Comparison of ENCODE assay signal across 8 mouse cellular contexts in genomic region chr10:11491956-11492355, GRCm38 (mm10).
DNase-seq lines count a peak whose midpoint lies in the region; ATAC-seq and TF ChIP-seq lines count a peak whose summit lies in the region.

No protein-coding gene starts in this region.

- no peaks in the 10 kb centered on the region for H3K4me1 ChIP-seq in forebrain, embryonic 13.5 days
- no peaks in the 10 kb centered on the region for H3K4me1 ChIP-seq in liver, postnatal 0 days (ENCODE audit: insufficient read depth)
- no peaks in the 10 kb centered on the region for H3K4me1 ChIP-seq in neural tube, embryonic 15.5 days
- no peaks in the 10 kb centered on the region for H3K4me1 ChIP-seq in thymus, adult 2 months (replicated peaks; ENCODE audit: control insufficient read depth, insufficient read depth, low read length)

- no peak for TF ChIP-seq POLR2A in thymus, adult 2 months (IDR thresholded peaks at IDR 0.05; ENCODE audit: control insufficient read depth, extremely low read depth, insufficient read depth, low read length, poor library complexity)

- H3K36me3 ChIP-seq in forebrain, embryonic 13.5 days (ENCODE audit: poor library complexity, severe bottlenecking), result no peaks in the 10 kb centered on the region
- no peaks in the 10 kb centered on the region for H3K36me3 ChIP-seq in liver, postnatal 0 days (replicated peaks; ENCODE audit: insufficient read depth, low read length)
- no peaks in the 10 kb centered on the region for H3K36me3 ChIP-seq in neural tube, embryonic 15.5 days
- no peaks in the 10 kb centered on the region for H3K36me3 ChIP-seq in thymus, adult 2 months (ENCODE audit: control insufficient read depth, insufficient read depth, low read length)

- no peak overlapping the region for H3K4me2 ChIP-seq in forebrain, embryonic 13.5 days
- H3K4me2 ChIP-seq in liver, postnatal 0 days (ENCODE audit: low read depth, low read length), result no peak overlapping the region
- no peak overlapping the region for H3K4me2 ChIP-seq in neural tube, embryonic 15.5 days

- peak; percentile 94 for ATAC-seq in forebrain, embryonic 13.5 days
- peak; percentile 100 for ATAC-seq in liver, postnatal 0 days
- peak; percentile 85; the same call in 1 of the 2 replicates for ATAC-seq in neural tube, embryonic 15.5 days (ENCODE audit: low FRiP score)

- DNase-seq in left cerebral cortex, adult 18-20 months (ENCODE audit: low spot score in 2 of 2), result peak; percentile 69 to 85
- DNase-seq in left cerebral cortex, adult 11 months (ENCODE audit: low spot score), result no peak
- DNase-seq in c-Kit-positive CD71-positive TER-119-negative erythroid progenitor cells, embryonic 14.5 days (ENCODE audit: low read depth), result peak; percentile 24
- DNase-seq in induced T-regulatory cell, adult 2 months (ENCODE audit: low read depth), result peak; percentile 89
- peak; percentile 93 for DNase-seq in liver, postnatal 0 days
- DNase-seq in thymus, adult 2 months, result peak; percentile 44

- no peaks in the 10 kb centered on the region for H3K27me3 ChIP-seq in forebrain, embryonic 13.5 days
- no peaks in the 10 kb centered on the region for H3K27me3 ChIP-seq in liver, postnatal 0 days (ENCODE audit: insufficient read depth, low read length)
- H3K27me3 ChIP-seq in neural tube, embryonic 15.5 days (replicated peaks), result no peaks in the 10 kb centered on the region
- H3K27me3 ChIP-seq in thymus, adult 2 months (ENCODE audit: control insufficient read depth, insufficient read depth, low read length), result no peaks in the 10 kb centered on the region

- no peak overlapping the region for H3K4me3 ChIP-seq in forebrain, embryonic 13.5 days
- H3K4me3 ChIP-seq in liver, postnatal 0 days (ENCODE audit: low read depth, low read length), result no peak overlapping the region
- no peak overlapping the region for H3K4me3 ChIP-seq in neural tube, embryonic 15.5 days (replicated peaks)
- no peak overlapping the region for H3K4me3 ChIP-seq in thymus, adult 2 months (ENCODE audit: control insufficient read depth, insufficient read depth, low read length)

- TF ChIP-seq EP300 in liver, postnatal 0 days (IDR thresholded peaks at IDR 0.05; ENCODE audit: low read depth), result no peak

- H3K9ac ChIP-seq in forebrain, embryonic 13.5 days, result no peak overlapping the region
- H3K9ac ChIP-seq in liver, postnatal 0 days (replicated peaks), result no peak overlapping the region
- H3K9ac ChIP-seq in neural tube, embryonic 15.5 days (replicated peaks), result no peak overlapping the region

- no peak for TF ChIP-seq CTCF in liver, postnatal 0 days (IDR thresholded peaks at IDR 0.05; ENCODE audit: low read depth)
- no peak for TF ChIP-seq CTCF in thymus, adult 2 months (IDR thresholded peaks at IDR 0.05; ENCODE audit: borderline replicate concordance, control insufficient read depth, extremely low read depth, insufficient read depth, low read length, poor library complexity)

- H3K27ac ChIP-seq in forebrain, embryonic 13.5 days, result no peak overlapping the region
- no peak overlapping the region for H3K27ac ChIP-seq in liver, postnatal 0 days (ENCODE audit: low read depth)
- H3K27ac ChIP-seq in neural tube, embryonic 15.5 days (replicated peaks), result no peak overlapping the region
- H3K27ac ChIP-seq in thymus, adult 2 months (ENCODE audit: control insufficient read depth, insufficient read depth, low read length), result no peak overlapping the region

- WGBS in forebrain, embryonic 13.5 days, result 41% methylated on average over 28 of the region's 28 CpGs
- 49% methylated on average over 28 of the region's 28 CpGs for WGBS in liver, postnatal 0 days (ENCODE audit: insufficient replicate concordance)
- WGBS in neural tube, embryonic 15.5 days, result 44% methylated on average over 28 of the region's 28 CpGs
- 48% methylated on average over 28 of the region's 28 CpGs for WGBS in thymus, adult 2 months

- H3K9me3 ChIP-seq in forebrain, embryonic 13.5 days (replicated peaks), result peaks cover 13% of the 10 kb centered on the region
- no peaks in the 10 kb centered on the region for H3K9me3 ChIP-seq in liver, postnatal 0 days (ENCODE audit: low read length)
- H3K9me3 ChIP-seq in neural tube, embryonic 15.5 days (replicated peaks), result peaks cover 8% of the 10 kb centered on the region; the same call in 1 of the 2 replicates
